Mouse (Mus musculus): ENCODE results near the gene Prelp. TPM values are rescaled to one million over a fixed set of nuclear protein-coding genes. Genes with fewer than 3 reads are reported as not detected.
A peak's percentile ranks its signal among the peaks of the same experiment; 100 is the strongest.
"Not testable (repeated sequence)": the region's sequence is repeated elsewhere in the genome, so short reads cannot be mapped to it uniquely, and the experiment has no call there.

Gene Prelp
- total RNA-seq (2021), result 10 to 100 TPM in 1 of 2 experiments, 1 to 10 TPM in 1; 7.9 to 11.6 TPM

DNA sequence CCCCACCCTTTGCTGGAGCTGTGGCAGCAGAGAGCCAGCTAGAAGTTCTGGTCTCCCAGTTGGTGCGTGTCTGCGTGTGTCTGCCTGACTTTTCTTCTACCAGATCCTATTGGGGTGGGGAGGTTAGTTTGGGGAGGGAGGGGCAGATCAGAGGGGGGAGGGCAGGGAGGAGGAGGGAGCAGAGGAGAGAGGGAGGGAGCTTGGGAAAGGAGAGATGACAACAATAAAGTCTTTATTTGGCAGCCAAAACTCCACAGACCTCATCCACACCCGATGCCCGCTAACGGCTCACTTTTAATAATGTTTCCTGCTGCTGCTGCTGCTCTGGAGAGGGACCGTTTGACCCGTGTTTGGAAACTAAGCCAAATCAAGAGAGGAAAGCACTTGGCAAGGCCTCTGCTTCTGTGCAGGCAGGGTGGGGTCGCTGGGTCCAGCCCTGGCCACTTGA, at the start of gene Prelp:
TSS of gene Prelp (minus strand) at position 111 of the 448 bp plus-strand sequence.
- DNase-seq (ENCODE audit: low spot score in 2 of 2), result no peak
- intact Hi-C loops (cut with DNase I), result no loop called here

DNA sequence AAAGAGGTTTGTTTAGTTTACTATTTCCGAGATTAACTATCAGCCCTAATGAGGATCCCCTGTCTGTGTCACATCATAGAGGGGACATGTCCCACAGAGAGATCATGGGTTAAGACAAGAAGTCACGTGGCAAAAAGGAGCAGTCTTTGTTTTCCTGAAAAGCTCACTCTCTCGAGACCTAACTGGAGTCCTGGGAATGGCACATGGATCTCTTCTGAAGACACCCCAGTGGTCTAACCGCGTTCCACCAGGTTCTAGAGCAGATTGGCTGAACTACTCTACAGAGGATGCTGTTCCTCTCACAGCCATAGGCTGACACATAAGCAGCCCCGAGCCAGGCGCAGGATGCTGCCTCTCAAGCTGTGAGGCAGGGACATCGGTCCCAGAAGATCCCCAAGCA, 48.2 kb upstream of the Prelp start:
- DNase-seq (ENCODE audit: low spot score in 2 of 2), result no peak
- intact Hi-C loops (cut with DNase I), result no loop called here

DNA sequence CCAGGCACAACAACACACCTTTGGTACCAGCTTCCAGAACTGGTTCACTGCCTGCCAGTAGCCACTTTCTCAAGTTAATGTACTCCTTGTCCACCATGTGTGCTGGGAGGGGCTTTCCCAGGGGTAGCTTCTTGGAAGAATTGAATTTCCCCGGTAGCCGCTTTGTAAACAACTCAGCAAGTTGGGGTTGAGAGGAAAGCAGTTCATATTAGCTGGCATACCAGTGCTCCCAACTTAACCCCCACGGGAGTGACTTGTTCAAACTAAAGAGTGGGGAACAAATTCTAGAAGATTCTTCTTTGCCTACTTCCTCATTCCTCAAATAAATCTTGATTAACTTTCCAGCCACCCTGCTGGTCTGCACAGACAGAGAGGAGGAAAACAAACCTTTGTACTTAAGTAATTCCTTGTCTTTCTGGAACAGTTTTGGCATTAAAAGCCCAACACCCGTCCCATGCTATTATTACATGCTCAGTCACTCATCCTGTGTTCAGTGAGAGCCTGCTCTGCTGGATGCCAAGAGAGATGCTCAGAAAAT, 47.6 kb upstream of the Prelp start:
- no peak for DNase-seq (ENCODE audit: low spot score in 2 of 2)
- intact Hi-C loops (cut with DNase I), result no loop called here

DNA sequence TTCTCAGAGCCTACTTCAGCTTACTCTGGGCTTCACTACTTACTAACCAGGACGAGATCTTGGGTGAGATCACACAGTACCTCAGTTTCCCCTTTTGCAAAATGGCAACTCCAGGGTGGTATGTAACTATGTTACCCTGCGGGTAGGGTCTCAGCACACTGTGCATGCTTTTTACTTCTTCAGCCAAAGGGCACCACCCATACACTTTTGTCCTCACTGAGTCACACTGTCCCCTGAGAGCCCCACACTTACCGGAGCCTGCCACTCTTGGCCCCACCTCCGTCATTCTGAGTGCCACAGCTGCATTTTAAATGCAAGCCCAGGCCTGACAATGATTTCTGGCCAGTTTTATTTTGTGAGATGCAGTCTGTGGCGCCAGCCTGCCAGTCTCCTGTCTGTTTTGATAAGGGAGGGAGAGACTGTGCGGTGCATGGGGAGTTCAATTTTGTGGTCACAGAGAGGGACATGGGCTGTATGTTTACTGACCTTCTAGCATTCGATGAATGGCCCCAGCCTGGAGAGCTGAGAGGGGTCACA, 46.3 kb upstream of the Prelp start:
- no peak for DNase-seq (ENCODE audit: low spot score in 2 of 2)
- intact Hi-C loops (cut with DNase I), result no loop called here

DNA sequence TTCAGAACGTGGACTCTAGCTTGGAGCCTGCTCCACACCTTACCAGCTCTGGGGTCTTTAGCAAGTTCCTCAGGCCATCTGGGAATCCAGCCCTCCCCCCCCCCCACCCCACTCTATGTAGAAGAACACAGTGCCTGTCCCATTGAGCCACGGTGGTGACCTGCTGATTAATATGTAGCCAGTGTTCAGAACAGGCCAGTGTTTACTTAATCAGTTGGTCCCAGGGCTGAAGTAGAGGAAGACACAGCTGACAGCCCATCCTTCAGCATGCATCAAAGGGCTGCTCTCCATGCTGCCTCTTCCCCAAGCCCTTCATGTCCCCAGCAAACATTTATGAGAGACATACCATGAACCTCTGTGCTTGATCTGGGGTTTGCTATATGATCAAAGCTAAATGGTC, 44.8 kb upstream of the Prelp start:
- intact Hi-C loops (cut with DNase I), result no loop called here
- no peak for DNase-seq (ENCODE audit: low spot score in 2 of 2)

DNA sequence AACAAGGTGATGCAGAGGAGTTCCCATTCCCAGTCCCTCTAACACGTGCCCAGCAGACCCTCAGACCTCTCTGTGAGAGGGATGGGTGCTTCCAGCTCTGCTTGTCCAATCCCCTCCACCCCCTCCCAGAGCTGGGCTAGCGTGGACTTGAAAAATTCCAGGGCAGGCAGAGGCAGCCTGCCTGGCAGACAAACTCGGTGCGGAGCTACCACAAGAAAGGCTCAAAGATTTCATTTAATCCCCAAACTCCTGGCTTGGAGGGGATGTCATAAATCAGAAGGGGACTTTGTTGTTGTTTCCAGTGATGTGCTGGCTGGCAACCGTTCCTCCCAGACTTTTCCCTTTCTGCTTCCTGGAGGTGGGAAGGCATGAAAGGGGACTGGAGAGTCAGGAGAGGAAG, 44.1 kb upstream of the Prelp start:
- DNase-seq (ENCODE audit: low spot score in 2 of 2), result no peak
- intact Hi-C loops (cut with DNase I), result no loop called here

DNA sequence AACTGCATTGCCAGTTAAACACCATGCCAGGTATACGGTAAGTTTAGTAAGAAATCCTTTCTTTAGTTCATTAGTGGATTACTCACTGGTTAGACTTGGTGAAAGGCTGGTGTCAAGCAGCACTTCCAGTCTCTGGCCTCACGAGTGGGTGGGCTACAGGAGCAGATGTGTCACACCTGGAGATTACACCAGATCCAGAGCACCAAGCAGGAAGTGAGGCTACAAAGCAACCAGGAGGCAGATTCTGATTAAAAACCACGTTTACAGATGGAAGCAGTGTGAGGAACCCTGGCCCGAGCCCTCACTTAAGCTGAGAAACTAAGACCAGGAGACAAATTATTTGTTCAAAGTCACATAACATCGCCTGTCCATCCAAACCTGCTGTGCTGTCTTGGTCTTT, 43.5 kb upstream of the Prelp start:
- intact Hi-C loops (cut with DNase I), result loop anchor here (5.0 kb wide), 1 partner anchor 52 kb away; no protein-coding TSS in a partner anchor
- no peak for DNase-seq (ENCODE audit: low spot score in 2 of 2)

DNA sequence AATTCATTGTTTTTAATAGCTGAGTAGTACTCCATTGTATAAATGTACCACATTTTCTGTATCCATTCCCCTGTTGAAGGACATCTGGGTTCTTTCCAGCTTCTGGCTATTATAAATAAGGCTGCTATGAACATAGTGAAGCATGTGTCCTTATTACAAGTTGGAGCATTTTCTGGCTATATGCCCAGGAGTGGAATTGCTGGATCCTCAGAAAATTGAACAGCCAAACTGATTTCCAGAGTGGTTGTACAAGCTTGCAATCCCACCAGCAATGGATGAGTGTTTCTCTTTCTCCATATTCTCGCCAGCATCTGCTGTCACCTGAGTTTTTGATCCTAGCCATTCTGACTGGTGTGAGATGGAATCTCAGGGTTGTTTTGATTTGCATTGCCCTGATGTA, 42.4 kb upstream of the Prelp start:
- intact Hi-C loops (cut with DNase I), result loop anchor here (5.0 kb wide), 1 partner anchor 51 kb away; no protein-coding TSS in a partner anchor
- DNase-seq (ENCODE audit: low spot score in 2 of 2), result not testable (repeated sequence)

DNA sequence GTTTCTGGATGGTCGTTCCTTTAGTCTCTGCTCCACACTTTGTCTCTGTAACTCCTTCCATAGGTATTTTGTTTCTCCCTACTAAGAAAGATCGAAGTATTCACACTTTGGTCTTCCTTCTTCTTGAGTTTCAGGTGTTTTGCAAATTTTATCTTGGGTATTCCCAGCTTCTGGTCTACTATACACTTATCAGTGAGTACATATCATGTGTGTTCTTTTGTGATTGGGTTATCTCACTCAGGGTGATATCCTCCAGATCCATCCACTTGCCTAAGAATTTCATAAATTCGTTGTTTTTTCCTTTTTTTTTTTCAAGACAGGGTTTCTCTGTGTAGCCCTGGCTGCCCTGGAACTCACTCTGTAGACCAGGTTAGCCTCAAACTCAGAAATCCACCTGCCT, 41.9 kb upstream of the Prelp start:
- DNase-seq (ENCODE audit: low spot score in 2 of 2), result not testable (repeated sequence)
- intact Hi-C loops (cut with DNase I), result loop anchor here (5.0 kb wide), 1 partner anchor 51 kb away; no protein-coding TSS in a partner anchor

DNA sequence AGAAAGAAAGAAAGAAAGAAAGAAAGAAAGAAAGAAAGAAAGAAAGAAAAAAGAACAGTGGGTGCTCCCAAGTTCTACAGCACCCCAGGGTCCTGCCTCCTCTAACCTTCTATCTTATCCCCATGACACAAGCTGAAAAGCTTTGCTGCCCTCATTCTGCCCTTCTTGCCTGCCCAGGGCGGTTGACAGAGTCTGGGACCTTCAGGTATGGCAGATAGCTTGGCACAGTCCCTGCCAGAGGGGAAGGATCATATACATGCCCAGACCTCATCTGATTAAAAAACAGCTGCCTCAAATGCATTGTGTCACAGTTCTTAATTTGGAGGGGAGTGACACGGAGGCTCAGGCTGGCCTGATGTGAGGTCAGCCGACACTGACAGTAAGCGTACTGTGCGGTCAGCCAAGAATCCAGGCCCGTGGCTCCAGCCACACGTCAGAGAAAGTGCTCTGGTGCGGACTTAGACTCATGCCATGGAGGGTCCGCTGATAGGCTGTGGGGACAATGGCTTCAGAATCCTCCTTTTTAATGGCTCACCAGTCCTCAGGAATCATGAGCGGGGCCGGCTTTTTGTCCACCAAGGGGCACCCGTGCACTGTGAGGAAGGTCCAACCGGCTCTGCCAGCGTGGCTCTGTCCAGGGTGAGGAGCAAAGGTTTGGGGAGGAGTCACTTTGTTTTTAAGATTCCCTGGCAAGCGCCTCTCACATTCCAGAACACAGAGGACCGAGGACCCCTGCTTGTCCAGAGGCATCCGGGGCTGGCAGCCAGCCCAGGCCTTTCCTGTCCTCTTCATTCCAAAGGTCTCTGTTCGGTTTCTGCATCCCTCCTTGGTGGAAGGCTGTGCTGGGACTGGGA, 40.3 kb upstream of the Prelp start:
- intact Hi-C loops (cut with DNase I), result loop anchor here (2.0 to 5.0 kb wide), 2 partner anchors 49 to 85 kb away; no protein-coding TSS in a partner anchor
- peak in 1 of 2 experiments; percentile 18 for DNase-seq (ENCODE audit: low spot score in 2 of 2)

DNA sequence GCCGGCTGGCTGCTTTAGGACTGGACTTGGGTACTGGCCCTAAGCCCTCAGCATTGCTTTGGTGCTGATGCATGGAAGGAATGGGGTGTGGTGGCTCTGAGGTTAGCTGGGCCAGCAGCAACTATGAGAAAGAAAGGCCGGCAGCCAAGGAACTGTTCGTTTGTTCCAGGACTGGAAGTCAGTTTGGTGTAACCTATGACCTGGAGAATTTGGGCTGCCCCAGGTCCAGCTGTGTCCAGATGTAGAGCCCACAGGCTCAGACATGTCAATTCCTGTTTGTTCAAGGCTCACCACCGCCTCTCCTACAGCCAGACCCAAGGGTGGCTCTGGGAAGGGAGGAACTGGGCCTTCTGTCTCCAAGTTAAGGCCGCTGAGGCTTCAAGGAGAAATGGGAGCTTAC, 38.3 kb upstream of the Prelp start:
- intact Hi-C loops (cut with DNase I), result no loop called here
- no peak for DNase-seq (ENCODE audit: low spot score in 2 of 2)

DNA sequence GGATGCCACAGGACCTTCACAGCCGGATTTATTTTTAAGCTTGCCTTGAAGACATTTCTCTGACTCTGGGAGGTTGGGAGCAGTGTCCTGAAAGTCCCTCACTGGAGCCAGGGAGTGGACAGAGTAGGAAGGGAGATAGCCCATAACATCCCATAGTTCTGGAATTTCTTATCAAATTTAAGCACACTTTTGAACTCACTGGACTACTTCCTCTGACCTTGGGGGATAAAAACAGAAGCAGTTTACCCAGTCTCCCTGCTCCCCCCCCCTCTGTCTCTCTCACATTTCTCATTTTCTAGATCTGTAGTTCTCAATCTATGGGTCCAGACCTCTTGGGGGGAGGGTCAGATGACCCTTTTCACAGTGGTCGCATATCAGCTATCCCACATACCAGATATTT, 32.8 kb upstream of the Prelp start:
- intact Hi-C loops (cut with DNase I), result no loop called here
- no peak for DNase-seq (ENCODE audit: low spot score in 2 of 2)

DNA sequence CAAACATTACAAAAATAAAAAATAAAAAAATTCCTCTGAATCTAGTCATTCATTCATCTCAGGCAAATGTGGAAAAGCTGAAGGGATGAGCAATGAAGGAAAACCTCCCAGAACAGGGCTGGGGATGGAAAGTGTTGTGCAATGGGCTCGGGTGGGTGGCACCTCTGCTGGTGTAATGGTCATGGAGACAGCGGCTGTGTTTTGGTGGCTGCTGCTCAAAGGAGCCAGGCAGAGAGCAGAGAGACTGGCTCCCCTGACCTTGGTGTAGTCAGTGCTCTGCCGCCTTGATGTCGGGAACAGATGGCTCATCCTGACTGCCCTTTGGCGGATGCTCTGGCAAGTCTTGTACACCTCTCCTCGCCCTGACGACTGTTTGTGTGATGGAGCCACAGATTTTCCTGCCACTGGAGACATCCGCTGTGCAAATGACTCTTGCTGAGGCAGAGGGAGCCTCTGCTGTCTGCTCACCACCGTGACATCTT, 32.1 kb upstream of the Prelp start:
- DNase-seq (ENCODE audit: low spot score in 2 of 2), result no peak

DNA sequence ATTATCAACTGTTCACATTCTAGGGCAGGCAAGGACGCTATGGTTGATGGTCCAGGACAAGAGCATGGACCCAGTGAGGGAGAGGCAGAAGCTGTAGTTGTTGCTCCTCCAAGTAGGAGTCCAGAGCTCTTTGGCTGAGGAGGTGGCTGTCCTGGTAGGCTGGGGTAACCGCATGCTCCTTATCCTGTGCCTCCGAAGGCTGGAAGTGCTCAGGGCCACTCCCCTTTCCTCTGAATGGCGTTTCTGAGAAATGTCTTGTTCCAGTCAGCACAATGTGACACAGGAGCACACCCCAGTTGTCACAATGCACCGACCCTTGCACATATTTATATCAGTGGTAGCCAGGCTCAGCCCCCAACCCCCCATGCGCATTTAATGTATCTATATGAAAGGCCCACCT, 30.4 kb upstream of the Prelp start:
- no peak for DNase-seq (ENCODE audit: low spot score in 2 of 2)
- intact Hi-C loops (cut with DNase I), result no loop called here

More for the DNA sequence above, 32.1 kb upstream of the Prelp start:
- intact Hi-C loops (cut with DNase I), result no loop called here

DNA sequence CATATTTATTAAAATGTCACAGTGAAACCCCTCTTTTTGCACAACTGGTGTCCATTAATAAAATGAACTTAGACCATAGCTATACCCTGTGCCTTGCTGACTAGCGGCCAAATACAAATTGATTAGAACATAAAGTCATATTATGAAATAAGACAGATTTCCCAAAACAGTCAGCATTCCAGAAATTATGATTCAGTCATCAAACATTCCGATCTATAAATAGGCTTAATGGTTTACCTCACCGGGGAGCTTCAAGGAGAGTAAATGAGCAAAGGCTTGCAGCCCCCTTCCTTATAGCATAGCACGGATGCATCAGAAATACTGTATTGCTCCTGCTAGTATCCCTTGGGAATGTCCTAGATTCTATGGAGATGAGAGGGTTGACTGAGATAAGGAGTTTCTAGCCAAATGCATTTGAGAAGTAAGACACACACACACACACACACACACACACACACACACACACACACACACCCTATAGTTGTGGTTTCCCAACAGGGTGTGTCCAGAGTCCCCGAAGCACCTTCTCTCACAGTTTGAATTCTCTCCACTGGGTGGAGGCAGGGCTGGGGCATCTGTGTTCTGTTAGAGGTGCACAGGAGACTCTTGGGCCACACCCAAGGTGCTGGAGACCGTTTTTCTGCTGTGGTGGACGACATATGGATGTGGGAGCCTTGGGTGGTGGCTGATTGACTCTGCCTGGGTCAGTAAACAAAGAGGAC, 29.0 kb upstream of the Prelp start:
- no peak for DNase-seq (ENCODE audit: low spot score in 2 of 2)
- intact Hi-C loops (cut with DNase I), result no loop called here

DNA sequence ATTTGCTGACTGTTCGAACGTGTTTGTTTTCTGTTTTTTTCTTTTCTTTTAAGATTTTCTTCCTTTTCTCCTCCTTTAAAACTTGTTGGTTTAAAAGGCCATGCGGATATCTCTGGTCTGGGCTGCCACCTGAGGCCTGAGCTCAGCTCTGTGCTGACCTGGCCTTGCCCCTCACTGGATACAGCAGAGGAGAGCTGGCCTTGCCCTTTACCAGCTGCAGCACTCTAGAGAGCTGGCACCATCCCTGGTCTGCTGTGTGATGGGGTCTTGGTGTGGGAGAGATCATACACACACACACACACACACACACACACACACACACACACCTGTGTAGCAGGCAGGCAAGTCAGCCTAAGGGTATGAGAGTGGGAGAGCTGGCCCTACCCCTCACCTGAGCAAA, 23.9 kb upstream of the Prelp start:
- intact Hi-C loops (cut with DNase I), result no loop called here
- DNase-seq (ENCODE audit: low spot score in 2 of 2), result no peak

DNA sequence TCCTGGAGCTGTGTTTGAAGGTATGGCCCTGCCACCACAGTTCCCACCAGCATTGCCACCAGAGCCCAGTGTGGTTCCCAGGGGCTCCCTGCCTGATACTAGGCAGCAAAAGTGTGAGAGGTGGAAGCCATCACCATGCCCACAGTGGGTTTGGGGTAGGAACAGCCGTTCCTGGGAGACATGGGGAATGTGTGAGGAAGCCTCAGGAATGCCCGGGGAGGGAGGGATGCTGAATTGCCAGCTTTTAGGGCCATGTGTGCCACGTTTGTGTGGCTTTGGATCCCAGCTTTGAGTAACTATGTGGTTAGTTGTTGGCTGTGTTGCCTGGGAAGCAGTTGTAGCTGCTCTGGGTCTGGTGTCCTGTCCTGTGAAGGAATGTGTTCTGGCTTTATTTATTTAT, 20.7 kb upstream of the Prelp start:
- intact Hi-C loops (cut with DNase I), result no loop called here
- no peak for DNase-seq (ENCODE audit: low spot score in 2 of 2)

DNA sequence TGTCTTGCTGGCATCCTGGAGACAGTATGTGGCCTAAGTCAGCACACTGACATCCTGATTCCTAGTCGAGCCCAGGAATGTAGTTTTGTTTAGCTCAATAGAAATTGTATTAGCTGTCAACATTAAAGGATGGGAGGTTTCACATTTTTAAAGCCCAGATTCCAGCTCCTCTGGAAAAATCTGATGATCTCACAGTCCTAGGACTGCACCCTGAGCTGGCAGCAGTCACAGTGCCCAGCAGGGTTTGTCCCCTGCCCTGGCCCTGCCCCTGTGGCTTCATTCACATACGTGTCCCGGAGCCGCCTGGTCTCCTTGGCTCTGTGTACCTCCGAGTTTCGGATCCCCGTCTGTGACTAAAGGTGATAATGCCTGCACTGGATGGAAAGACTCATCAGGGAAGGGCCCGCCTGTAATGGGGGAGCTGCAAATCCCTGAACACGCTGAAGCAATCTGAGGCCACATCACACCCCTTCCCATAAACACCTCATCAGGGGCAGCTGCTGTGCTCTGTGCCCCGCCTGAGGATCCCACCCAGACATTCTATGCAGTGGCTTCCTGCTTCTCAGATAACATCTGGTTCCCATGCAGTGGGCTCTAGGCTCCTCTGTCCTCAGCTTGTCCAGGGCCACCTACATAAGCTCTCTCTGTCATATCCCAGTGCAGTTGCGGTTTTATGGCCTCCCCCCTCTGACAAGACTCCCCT, 20.1 kb upstream of the Prelp start:
- intact Hi-C loops (cut with DNase I), result no loop called here
- no peak for DNase-seq (ENCODE audit: low spot score in 2 of 2)

DNA sequence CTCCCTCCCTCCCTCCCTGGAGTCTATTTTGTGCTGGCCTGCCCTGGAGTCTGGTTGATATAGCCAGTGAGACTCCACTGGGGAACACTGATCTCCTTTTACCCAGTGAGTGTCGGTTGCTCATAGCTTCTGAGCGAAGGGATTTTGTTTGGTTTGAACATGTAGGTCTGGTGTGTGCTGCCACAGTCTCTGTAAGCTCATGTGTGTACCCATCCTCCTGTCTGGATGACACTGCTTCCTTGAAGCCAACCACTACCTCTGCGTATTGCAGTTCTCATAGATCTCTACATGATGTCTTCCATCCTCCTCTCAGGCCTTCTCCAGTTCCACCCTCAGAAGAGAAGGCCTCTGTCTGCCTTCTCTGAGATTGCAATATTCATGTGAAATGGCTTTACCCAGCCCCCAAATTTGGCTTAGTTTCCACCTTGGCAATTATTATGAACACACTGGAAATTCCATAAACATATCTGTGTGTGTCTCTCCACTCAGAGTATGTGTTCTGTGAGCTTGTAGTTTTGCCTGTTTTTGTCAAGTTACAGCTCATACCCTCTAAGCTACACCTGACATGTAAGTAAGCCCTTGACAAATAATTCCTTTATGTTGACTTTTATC, 19.4 kb upstream of the Prelp start:
- intact Hi-C loops (cut with DNase I), result no loop called here
- no peak for DNase-seq (ENCODE audit: low spot score in 2 of 2)

Data from left cerebral cortex, postnatal 36 days (tissue).